Mouse (Mus musculus): ENCODE measurements at regions not wholly inside any gene's neighbourhood (a gene's known extent, or its start where the extent isn't known, plus 50 kb on each side); places are given as distances from the start of the nearest gene placed in this dataset.
"Not testable (repeated sequence)": the region's sequence is repeated elsewhere in the genome, so short reads cannot be mapped to it uniquely, and the experiment has no call there.

DNA sequence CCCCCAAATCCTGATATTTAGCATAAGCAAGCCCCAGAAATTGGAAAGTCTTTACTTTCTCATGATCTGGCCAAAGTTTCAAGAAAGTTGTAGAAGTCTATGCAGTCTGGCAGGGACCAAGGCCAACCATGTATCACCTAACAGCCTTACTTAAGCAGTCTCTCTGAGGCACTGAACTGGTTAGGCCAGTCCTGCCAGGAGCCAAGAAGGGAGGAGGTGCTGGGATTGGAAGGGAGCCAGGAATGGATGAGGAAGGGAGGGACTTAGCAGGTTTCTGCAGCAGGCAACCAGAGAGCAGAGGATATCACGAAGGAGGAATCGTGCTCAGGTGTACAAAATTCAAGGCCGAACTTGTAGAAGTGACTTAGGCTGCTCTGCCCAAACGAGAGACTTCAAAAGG, 96.3 kb upstream of the Gm9972 start:
- TF ChIP-seq RAD21 (IDR thresholded peaks at IDR 0.05; ENCODE audit: low read depth, low read length); NELFE (IDR thresholded peaks at IDR 0.05; ENCODE audit: low read depth, low read length); ZNF384 (IDR thresholded peaks at IDR 0.05; ENCODE audit: low read depth, low read length); MAFK (IDR thresholded peaks at IDR 0.05; ENCODE audit: borderline replicate concordance, low read depth, low read length); USF1 (IDR thresholded peaks at IDR 0.05; ENCODE audit: low read depth, low read length); CTCF (IDR thresholded peaks at IDR 0.05 in 2 of 3, conservative IDR thresholded peaks at IDR 0.05 in 1 of 3; ENCODE audit: control insufficient read depth in 1 of 3, insufficient read depth in 1 of 3, low read depth in 2 of 3, low read length in 3 of 3, poor library complexity in 1 of 3, severe bottlenecking in 1 of 3); MAX (IDR thresholded peaks at IDR 0.05; ENCODE audit: low read length); POLR2AphosphoS5 (IDR thresholded peaks at IDR 0.05; ENCODE audit: borderline replicate concordance, low read depth, low read length); EP300 (IDR thresholded peaks at IDR 0.05; ENCODE audit: low read depth in 1 of 2, low read length in 2 of 2); POLR2A (IDR thresholded peaks at IDR 0.05; ENCODE audit: control insufficient read depth in 1 of 2, insufficient read depth in 1 of 2, low read depth in 1 of 2, low read length in 2 of 2, poor library complexity in 1 of 2); E2F4 (IDR thresholded peaks at IDR 0.05; ENCODE audit: borderline replicate concordance, low read depth, low read length); TAL1 (IDR thresholded peaks at IDR 0.05; ENCODE audit: low read length): not testable (repeated sequence)
